Mouse (Mus musculus): ENCODE measurements around the gene Ppp2r5a.

GRCm38 (mm10) chr1:191318686-191319085 is 84.4 kb downstream of the Ppp2r5a start:
- TF ChIP-seq TCF12 (IDR thresholded peaks at IDR 0.05; ENCODE audit: insufficient read depth, poor library complexity, severe bottlenecking): no peak
- TF ChIP-seq POLR2A (IDR thresholded peaks at IDR 0.05; ENCODE audit: insufficient read length, low read depth): no peak

Measured in myocyte (in vitro differentiated cells).